Mouse (Mus musculus) macrophage (primary cell): ENCODE measurements at regions not wholly inside any gene's neighbourhood (a gene's known extent, or its start where the extent isn't known, plus 50 kb on each side); places are given as distances from the start of the nearest gene placed in this dataset.

Source experiments
- H3K27ac ChIP-seq: fragments of 350-480 bp; formaldehyde crosslinking; 2 replicates; pipeline ENCODE4 v1.9.0; 2021
- H3K36me3 ChIP-seq: fragments of 350-480 bp; formaldehyde crosslinking; 2 replicates; pipeline ENCODE4 v1.9.0; 2021; ENCODE audit errors: inconsistent target
- H3K4me3 ChIP-seq: fragments of 350-480 bp; formaldehyde crosslinking; 2 replicates; pipeline ENCODE4 v1.9.0; 2021; ENCODE audit errors: inconsistent target
- H3K79me2 ChIP-seq: fragments of 350-480 bp; formaldehyde crosslinking; 2 replicates; pipeline ENCODE4 v1.9.0; 2021; ENCODE audit errors: inconsistent target
- WGBS: methylation state at CpG from one replicate; pipeline ENCODE4 v1.1.7; 2026; ENCODE audit warnings: inconsistent platforms; ENCODE audit not compliant: missing documents; 5-methylcytosine and 5-hydroxymethylcytosine counted together

DNA sequence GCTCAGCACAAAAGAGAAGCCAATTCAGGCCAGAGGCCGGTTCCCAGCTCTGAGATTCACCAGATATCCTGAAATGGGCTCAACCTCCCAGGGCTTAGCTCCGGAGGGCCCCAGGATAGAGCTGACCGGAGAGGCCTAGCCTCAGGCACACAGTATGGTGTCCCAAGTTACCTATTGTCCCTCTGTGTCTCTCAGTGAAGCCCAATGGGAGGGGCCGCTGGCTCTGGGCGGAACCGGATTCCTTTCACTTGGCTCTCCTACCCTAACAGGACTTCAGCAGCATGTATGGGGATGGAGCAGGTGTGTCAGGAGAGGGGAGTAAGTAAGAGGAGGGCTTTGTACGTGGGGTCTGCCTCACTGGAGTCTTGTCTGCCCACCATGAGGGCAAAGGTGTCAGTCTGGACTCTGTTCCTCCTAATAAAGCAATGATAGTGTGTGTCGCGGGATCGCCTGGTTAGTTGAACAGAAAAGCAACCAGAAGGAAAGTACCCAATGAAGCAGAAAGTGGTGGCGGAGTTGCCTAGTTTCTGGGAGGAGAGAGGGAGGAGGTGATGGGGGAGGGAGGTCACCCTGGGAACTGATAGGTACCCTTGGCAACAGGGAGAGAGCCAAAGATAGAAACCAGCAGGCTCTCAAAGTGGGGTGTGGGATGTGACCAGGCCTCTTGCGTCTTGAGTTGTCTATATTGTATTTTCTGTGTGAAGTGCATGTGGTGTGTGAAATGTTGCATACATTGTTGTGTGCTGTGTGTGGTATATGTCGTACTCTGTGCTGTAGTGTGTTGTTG, 74.8 kb upstream of the Podxl start:
- Histone ChIP-seq H3K36me3 (no peaks in the 10 kb centered on the region), H3K27ac (no peak overlapping the region), H3K79me2 (no peaks in the 10 kb centered on the region), H3K4me3 (no peak overlapping the region)
- WGBS, result 92% methylated on average over 13 of the region's 13 CpGs

GRCm38 (mm10) chr6:31637371-31638052, 73.7 kb upstream of the Podxl start:
- WGBS, result 41% methylated on average over 16 of the region's 16 CpGs
- Histone ChIP-seq H3K36me3 (no peaks in the 10 kb centered on the region), H3K4me3 (no peak overlapping the region), H3K27ac (no peak overlapping the region), H3K79me2 (no peaks in the 10 kb centered on the region)

GRCm38 (mm10) chr6:31636954-31637353, 73.2 kb upstream of the Podxl start:
- Histone ChIP-seq H3K4me3 (no peak overlapping the region), H3K79me2 (no peaks in the 10 kb centered on the region), H3K36me3 (no peaks in the 10 kb centered on the region), H3K27ac (no peak overlapping the region)
- 85% methylated on average over 9 of the region's 9 CpGs for WGBS

DNA sequence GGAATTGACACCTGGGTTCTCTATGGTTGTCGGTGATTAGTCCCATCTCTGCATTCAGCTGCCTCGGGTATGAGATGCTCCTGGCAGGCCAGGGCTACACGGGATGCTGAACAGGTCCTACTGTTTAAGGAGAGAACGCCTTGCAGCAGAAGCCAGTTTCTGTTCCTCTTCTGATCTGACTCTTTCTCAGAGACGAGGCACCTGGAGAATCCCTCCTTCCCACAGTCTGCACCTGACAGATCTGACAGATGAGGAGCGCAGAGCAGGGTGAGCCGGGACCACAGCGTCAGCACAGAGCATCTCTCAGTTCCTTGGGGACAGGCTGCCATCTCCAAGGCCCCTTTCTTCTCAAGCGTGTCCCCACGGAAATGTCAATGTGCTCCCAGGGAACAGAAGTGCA, 68.7 kb upstream of the Podxl start:
- WGBS, result 71% methylated on average over 10 of the region's 10 CpGs

GRCm38 (mm10) chr6:31630009-31630408, 66.2 kb upstream of the Podxl start:
- Histone ChIP-seq H3K36me3 (no peaks in the 10 kb centered on the region), H3K4me3 (no peak overlapping the region), H3K79me2 (no peaks in the 10 kb centered on the region), H3K27ac (no peak overlapping the region)
- whole genome bisulfite sequencing, result 94% methylated on average over 4 of the region's 4 CpGs

More for the DNA sequence above, 68.7 kb upstream of the Podxl start:
- Histone ChIP-seq H3K36me3 (no peaks in the 10 kb centered on the region), H3K79me2 (no peaks in the 10 kb centered on the region), H3K27ac (no peak overlapping the region), H3K4me3 (no peak overlapping the region)

DNA sequence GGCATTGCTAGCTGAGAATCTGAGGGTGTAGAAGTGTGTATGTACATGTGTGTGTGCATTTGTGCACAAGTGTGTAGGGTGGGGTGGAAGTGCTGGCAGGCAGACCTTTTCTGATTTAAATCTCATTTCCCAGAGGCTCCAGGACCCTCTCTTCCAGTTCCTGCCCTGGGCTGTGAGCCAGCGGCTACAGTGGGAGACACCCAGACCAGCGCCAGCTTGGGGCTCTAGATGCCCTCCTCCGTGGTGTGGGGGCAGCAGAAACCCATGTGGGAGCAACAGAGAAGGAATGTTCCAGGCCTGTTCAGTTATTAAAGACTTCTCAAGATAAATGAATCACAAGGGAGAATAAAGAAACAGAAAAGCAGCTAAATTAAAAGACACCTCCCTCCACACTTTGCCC, 64.1 kb upstream of the Podxl start:
- Histone ChIP-seq H3K36me3 (no peaks in the 10 kb centered on the region), H3K79me2 (no peaks in the 10 kb centered on the region), H3K27ac (no peak overlapping the region), H3K4me3 (no peak overlapping the region)
- 90% methylated on average over 3 of the region's 3 CpGs for WGBS

DNA sequence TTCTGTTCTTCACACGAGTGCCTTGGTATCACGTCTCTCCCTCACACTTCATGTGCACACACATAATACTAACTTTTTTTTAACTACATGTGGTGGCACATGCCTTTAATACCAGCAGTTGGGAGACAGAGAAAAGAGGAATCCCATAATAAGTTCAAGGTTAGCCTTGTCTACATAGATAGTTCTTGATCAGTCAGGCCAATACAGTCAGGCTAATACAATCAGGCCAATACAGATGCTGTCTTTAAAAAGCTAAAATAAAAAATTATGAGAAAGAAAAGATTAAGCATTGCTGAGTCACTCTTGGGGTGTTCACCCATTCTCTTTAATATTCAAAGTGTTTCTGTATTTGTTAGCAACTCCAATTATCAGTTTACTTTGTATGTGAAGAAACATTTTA, 61.3 kb upstream of the Podxl start:
- Histone ChIP-seq H3K79me2 (no peaks in the 10 kb centered on the region), H3K36me3 (no peaks in the 10 kb centered on the region), H3K27ac (no peak overlapping the region), H3K4me3 (no peak overlapping the region)
- 82% methylated on average over 2 of the region's 2 CpGs for WGBS

DNA sequence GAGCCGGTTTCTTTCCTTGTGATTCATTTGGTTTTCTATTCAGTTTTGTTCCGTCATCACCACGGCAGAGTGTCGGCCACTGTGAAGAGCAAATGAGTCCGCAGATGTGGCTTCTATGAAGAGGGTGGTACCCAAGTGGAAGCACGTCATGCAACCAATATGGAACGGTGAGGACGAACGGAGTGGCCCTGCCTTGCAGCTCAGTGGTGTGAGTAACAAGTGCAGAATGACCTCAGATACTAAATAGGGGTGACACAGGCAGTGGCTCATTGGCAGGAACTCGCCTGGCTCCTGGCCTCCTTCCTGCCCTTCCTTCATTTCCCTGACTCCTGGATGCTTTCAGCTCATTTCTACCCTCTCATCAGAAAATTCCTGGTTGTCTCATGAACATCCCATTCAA, 60.6 kb upstream of the Podxl start:
- H3K27ac ChIP-seq, result no peak overlapping the region
- H3K36me3 ChIP-seq, result no peaks in the 10 kb centered on the region
- 93% methylated on average over 9 of the region's 10 CpGs for WGBS
- H3K4me3 ChIP-seq, result no peak overlapping the region
- no peaks in the 10 kb centered on the region for H3K79me2 ChIP-seq

DNA sequence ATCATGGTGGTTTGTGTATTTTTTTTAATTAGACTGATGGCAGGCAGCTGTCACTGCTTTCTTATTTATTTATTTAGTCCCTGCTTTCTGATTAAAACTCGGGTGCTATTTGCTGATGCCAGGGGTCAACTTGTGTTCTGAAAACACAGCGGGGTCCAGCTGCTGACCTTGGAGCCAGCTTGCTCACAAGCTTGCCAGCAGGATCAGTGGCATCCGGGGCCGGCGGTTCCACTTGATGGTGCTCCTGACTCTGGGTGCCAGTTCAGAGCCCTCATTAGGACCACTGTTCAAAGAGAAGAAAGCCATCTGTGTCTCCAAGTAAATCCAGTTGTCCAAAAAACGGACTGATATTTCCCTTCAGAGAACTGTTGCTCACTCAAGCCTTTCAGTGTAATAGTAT, 57.2 kb upstream of the Podxl start:
- H3K27ac ChIP-seq, result no peak overlapping the region
- no peaks in the 10 kb centered on the region for H3K36me3 ChIP-seq
- 90% methylated on average over 6 of the region's 6 CpGs for WGBS
- no peaks in the 10 kb centered on the region for H3K79me2 ChIP-seq
- H3K4me3 ChIP-seq, result no peak overlapping the region

DNA sequence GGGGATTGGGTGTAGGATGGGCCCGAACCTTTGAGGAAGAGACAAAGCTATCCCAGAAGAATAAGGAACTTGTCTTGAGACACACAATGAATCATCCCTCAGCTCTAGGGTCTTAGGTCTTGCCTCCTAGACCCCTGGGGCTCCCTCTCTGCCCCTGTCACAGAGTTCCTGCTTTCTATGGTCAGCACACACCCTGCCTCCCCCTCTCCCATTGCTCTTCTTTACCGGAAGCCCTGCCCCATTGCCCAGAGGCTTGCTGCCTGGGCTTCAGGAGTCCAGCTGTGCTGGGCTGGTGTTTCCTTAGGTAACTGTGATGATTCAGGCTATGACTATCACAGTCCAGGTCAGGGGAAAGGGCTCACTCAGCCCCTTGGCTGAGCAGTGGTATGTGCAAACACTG, 55.1 kb upstream of the Podxl start:
- Histone ChIP-seq H3K79me2 (no peaks in the 10 kb centered on the region), H3K4me3 (no peak overlapping the region), H3K36me3 (no peaks in the 10 kb centered on the region), H3K27ac (no peak overlapping the region)
- 82% methylated on average over 2 of the region's 2 CpGs for WGBS

GRCm38 (mm10) chr6:31617341-31617740, 53.6 kb upstream of the Podxl start:
- WGBS, result 88% methylated on average over 8 of the region's 8 CpGs
- H3K79me2 ChIP-seq, result no peaks in the 10 kb centered on the region
- H3K4me3 ChIP-seq, result no peak overlapping the region

DNA sequence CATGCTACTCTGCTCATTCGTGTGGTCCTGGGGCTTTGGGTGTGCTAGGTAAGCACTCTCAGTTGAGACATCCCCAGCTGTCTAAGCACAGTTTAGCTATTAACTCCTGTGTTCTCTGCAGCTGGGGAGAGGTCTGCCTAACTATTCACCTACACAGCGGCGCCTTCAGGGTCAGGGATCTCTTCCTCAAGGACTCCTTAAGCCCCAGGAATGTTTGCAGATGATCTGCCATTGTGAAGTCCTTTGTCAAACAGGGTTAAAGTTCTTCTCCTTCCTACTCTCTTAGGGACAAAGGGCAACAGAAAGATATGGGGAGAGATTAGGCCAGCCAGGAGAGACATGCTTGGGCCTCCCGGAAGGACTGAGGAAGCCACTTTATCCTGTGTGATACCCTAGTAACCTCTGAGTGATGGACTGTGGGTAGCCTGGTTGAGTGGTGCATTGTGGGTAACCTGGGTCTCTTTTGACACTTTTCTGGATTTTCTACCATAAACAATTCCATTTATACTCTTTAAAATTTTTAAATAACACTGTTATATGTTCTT, 51.7 kb upstream of the Podxl start:
- Histone ChIP-seq H3K36me3 (no peaks in the 10 kb centered on the region), H3K4me3 (no peak overlapping the region), H3K27ac (no peak overlapping the region), H3K79me2 (no peaks in the 10 kb centered on the region)
- 88% methylated on average over 4 of the region's 4 CpGs for WGBS

More at GRCm38 (mm10) chr6:31617341-31617740, 53.6 kb upstream of the Podxl start:
- Histone ChIP-seq H3K27ac (no peak overlapping the region), H3K36me3 (no peaks in the 10 kb centered on the region)

DNA sequence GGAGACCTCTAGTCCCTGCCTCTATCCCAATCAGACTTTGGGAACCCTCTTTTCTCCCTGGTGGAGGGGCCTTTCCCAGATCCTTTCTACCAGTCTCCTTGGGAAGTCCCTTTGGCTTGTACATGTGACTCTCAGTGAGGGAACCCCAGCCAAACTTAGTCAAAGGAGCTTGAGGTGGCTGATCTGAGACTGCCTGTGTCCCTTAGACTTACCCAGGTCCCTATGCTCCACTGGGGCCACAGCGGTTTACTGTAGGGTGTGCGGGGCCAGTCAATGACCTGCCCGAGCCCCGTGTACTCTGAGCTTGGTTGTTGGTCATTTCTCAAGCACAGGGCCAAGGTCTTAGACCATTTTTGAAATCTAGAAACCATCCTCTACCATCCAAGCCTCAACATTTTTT, 50.8 kb upstream of the Podxl start:
- Histone ChIP-seq H3K36me3 (no peaks in the 10 kb centered on the region), H3K79me2 (no peaks in the 10 kb centered on the region), H3K27ac (no peak overlapping the region), H3K4me3 (no peak overlapping the region)
- WGBS, result 91% methylated on average over 4 of the region's 4 CpGs

GRCm38 (mm10) chr6:31613590-31614319, 50.0 kb upstream of the Podxl start:
- no peaks in the 10 kb centered on the region for H3K36me3 ChIP-seq
- WGBS, result 14% methylated on average over 13 of the region's 13 CpGs
- H3K4me3 ChIP-seq, result no peak overlapping the region
- H3K79me2 ChIP-seq, result no peaks in the 10 kb centered on the region
- H3K27ac ChIP-seq, result no peak overlapping the region
